Mouse (Mus musculus): ENCODE data around the gene Tnfrsf1a.

The Tnfrsf1a gene

DNA sequence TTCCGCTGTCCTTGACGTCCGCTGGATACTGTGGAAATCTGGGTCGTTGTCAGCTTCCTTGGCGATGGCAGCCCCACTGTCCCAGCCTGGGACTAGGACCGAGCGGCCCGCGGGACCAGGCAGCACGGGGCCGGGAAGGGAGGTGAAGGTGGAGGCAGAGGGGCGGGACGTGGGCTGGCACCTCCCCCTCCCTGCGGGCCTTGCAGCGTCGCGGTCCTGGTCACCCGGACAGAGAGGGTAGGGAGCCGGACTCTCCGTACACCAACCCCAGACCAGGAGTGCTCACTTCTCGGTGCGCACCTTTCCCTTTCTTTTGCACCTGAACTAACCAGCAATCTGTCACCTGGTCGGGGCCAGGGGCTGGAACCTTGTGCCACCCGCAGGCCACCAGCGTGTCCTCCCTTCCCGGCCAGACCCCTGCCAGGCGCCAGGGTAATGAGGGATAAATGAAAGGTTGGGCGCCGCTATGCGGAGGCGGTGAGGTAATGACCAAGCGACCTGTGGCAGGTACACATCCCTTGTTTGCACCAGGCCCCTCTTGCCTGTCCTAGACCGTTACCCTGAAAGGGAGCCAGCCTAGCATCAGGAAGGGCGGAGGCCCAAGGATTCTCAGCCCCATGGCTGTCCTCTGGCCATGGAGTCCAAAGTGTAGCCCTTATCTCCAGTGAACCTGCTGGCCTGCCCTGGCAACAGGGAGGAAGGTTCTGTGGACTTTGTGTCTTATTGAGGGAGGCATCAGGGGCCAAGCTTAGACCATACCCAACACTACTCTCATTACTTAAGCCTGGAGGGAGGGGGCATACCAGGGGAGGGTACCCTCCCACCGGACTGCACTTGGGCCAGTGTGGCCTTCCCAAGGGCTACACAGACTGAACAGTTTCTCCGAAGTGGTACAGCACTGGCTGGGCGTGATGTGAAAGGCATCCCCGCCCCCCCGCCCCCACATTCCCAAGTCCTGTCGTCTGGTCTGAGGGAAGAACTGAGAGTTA lies 31.5 kb downstream of the Tnfrsf1a start, which contains the start of gene Plekhg6:
TSS of gene Plekhg6 (minus strand) at position 422 of the 989 bp plus-strand sequence.
- DNase-seq (ENCODE audit: extremely low spot score, low read depth, low spot score) = no peak

DNA sequence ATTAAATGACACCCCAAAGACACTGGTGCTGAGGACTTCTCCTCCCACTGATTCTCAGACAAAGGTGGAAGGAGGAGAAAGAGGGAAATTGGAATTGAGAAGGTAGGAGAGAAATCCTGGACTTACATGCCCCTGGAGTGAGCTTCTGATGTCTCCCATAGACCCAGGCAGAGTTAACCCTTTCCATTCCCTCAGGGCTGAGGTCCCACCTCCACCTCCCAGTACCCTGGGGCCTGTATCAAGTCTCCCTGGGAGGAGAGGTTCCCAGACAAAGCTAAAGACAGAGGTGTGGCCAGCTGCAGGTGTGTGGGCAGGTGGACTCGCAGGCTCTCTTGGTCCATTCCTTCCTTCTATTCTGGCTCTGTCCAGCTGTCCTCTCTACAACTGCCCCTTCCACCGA lies 32.9 kb downstream of the Tnfrsf1a start:
- no peak for DNase-seq (ENCODE audit: extremely low spot score, low read depth, low spot score)

DNA sequence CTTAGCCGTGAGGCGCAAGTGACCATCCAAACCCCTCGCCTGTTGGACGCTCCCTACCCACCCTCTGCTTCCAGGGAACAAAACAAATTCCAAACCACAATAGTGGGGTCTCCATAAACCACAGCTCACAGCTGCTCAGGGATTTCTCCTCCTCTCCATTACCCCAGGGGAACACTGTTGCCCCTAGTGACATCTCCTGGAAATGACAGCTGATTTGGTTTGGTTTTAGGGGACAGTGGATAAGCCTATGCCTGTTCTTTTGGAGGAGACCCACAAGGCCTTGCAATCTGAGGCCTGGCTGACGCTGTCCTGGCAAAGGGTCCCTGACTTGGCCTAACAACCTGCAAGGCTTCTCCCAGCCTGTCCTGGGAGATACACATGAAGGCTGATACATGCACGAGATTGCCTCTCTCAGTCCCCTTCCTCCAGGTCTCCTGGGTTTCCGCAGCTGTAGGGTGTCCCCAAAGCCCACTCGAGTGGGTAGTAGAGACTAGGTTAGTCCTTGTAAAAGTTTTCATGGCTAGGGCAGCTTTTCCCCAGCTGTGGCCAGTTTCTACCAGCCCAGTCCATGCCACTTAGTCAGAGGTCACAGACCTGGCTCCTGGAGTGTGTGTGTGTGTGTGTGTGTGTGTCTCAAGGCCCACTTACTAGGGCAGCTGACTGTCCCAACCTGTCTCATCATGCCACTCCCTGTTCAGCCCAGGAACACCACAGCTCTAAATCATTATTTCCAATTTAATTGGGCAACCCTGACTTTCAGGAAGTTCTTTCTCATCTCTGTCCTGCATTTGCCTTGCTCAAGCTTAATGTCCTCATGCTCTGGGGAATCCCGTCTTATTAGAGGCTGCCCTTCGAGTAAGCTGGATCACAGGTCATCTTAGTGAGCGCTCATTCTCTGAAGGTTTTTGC lies 36.2 kb downstream of the Tnfrsf1a start:
- DNase-seq (ENCODE audit: extremely low spot score, low read depth, low spot score) = no peak

DNA sequence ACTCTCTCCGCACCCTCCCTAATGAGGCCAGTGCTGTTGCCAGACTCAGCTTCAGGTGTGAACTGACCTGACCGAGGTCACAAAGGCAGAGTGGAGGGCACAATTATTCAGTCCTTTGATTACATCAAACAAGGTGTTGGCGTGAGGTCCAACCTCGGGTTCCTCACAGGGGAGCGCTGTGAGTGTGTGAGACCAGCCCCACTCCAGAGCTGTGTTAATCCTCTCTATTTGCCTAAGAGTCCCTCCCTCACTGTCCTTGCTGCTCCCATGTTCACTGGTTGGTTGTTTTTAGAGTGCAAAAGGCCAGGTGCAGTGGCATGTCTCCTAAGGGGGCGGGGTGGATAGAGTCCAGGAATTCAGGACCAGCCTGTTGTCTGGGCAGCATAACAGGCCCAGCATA lies 36.9 kb downstream of the Tnfrsf1a start:
- no peak for DNase-seq (ENCODE audit: extremely low spot score, low read depth, low spot score)

DNA sequence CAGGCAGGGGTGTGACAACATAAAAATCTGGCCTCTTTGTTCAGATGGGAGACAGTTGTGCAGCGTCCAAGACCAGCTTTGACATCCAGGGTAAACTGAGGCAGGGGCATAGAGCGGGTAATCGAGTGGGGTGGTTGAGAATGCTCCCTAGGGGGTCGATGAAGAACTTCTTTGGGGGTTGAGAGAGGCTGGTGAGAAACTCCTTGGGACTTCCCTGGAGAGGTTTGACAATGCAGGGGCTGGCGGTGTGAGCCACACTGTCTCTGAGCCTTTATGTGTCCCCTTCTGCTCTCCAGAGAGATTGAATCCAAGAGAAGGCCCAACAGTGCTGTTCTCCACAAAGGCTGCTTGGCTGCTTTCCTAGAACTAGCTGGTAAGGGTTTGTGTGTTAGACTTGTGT lies 40.7 kb downstream of the Tnfrsf1a start:
- DNase-seq (ENCODE audit: extremely low spot score, low read depth, low spot score) = no peak

DNA sequence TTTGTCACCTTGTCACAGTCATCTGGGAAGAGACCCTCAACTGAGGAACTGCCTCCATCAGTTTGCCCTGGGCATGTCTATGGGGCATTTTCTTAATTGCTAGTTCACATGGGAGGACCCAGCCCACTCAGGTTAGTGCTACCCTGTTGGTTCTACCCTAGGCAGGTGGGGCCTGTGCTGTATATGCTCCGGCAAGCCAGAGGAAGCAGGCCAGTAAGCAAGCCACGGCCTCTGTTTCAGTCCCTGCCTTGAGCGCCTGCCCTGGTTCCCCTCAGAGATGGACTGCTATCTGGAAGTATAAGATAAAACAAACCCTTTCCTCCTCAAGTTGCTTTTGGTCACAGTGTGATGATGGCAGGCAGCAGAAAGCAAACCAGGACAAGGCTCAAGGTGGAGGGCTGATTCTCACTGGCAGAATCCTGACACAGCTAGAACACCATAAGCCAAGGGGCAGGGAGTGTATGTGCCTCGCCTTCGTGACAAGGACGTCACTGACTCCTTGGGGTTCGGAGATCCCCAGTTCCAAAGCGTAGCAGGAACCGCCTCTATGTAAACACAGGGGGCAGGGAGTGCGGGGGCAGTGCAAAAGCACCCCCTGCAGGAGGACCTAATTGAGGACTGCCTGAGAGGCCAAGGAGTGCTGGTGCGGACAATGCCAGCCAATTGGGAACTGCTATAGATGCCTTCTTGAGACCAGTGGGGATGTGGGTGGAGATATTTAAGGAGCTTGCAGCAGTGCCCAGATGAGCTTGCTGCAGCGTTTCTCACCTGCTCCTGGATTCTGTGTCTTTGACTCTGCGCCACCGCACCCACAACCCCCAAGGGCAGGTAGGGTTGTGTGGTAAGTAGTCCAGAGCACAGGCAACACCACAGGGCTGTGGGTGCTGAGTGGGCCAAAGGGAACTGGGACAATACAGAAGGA lies 56.6 kb downstream of the Tnfrsf1a start:
- DNase-seq (ENCODE audit: extremely low spot score, low read depth, low spot score) = no peak

DNA sequence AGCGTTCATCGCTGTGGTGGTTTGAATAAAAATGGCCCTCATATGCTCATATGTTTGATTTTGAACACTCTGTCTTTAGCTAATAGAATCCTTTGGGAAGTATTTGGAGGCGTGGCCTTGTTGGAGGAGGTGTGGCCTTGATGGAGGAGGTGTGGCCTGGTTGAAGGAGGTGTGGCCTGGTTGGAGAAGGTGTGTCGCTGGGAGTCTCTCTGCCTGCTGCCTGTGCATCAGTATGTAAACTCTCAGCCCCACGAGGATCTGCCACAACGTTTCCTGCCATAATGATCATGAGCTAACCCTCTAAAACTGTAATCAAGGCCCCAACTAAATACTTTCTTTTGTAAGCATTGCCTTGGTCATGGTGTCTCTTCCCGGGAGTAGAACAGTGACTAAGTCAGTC lies 58.1 kb downstream of the Tnfrsf1a start:
- no peak for DNase-seq (ENCODE audit: extremely low spot score, low read depth, low spot score)

DNA sequence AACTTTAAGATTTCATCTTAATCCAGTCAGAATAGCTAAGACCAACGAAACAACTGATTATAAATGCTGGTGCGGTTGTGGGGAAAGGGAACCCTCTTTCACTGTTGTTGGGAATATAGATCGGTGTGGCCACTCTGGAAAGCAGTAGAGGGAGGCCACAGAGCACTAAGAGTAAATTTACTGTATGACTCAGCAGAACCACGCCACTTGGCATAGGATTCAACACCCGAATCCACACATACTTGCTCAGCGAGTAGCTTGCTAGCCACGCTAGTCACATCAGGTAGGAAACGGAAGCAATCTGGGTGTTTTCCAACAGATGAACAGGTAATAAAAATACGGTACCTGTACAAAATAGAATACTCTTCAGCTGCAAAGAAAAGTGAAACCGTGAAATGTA lies 58.5 kb downstream of the Tnfrsf1a start:
- no peak for DNase-seq (ENCODE audit: extremely low spot score, low read depth, low spot score)

DNA sequence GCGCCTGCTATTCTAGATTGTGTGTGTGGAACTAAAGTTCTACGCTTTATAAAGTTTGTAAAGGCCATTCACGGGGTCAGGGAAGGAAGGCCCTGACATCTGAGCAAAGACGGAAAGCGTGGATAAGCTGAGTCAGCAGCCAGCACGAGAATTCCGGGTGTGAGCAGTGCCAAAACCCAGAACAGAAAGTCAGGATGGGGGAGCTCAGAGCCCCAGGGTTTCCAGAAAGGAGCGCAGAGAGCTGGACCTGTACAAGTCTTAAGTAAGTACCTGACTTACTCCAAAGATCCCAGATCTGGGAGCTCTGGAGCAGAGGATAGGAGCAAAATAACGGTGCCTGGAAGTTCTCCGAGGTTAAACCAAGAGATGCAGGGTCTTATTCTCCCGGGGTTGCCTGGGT lies 61.4 kb downstream of the Tnfrsf1a start:
- no peak for DNase-seq (ENCODE audit: extremely low spot score, low read depth, low spot score)

DNA sequence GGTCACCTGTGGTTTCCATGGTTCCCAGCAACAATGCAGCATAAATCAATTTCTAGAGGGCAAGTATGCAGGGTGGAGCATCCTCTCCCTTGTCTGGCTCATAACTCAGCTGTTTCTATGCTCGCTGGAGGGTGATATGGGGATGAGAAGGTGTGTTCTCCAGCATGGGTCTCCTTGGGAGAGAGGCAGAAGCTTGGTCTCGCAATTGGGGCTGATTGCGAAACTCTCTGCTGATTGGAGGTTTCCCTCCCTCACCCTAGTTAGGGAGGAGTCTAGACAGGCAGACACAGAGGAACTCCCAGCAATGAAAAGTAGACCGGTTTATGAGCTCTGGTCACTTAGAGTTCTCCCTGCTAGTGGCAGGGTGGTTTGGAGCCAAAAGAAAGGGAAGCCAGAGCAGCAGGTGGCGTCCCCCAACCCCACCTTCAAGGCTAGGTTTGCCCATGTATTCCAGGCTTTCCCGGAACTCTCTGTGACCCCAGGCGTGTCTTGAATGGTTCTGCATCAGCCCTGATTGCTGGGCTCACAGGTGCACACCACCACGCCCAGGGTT lies 61.9 kb downstream of the Tnfrsf1a start:
- no peak for DNase-seq (ENCODE audit: extremely low spot score, low read depth, low spot score)

DNA sequence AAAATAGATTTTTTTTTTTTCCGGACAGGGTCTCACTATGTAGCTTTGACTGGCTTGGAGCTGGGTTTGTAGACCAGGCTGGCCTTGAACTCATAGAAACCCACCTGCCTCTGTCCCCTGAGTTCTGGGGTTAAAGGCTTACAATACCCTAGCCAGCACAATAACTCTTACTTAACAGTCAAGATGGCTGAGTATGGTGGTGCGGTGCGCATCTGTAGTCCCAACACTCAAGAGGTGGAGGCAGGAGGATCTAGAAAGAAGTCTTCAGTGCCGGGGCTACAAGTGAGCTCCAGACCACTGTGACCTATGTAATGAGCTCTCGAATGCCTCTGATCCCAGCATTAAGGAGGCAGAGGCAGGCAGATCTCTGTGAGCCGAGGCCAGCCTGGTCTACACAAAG lies 62.5 kb downstream of the Tnfrsf1a start:
- no peak for DNase-seq (ENCODE audit: extremely low spot score, low read depth, low spot score)
